Mouse (Mus musculus) CH12.LX (cell line): ENCODE measurements around the gene Ryk. TPM values are rescaled to one million over a fixed set of nuclear protein-coding genes. Genes with fewer than 3 reads are reported as not detected.

Experiments used
- DNase-seq: peaks from one replicate; pipeline ENCODE4 v3.0.0-alpha.2; 2013; ENCODE audit errors: extremely low read depth
- H3K27ac ChIP-seq: 2 replicates; pipeline ENCODE4 v1.5.1; 2012; ENCODE audit warnings: low read depth, mild to moderate bottlenecking, control low read depth, moderate library complexity; ENCODE audit not compliant: insufficient read depth
- H3K27me3 ChIP-seq: replicated peaks from 2 replicates; pipeline ENCODE3; 2012; ENCODE audit warnings: inconsistent platforms
- H3K36me3 ChIP-seq, 2 experiments: replicated peaks in 1 of 2; 2 replicates each; pipeline versions ENCODE3 to v1.6.1; 2012; ENCODE audit warnings: inconsistent platforms in 1 of 2, low read length in 1 of 2, mild to moderate bottlenecking in 1 of 2, mixed read lengths in 1 of 2, moderate library complexity in 1 of 2; ENCODE audit not compliant: control insufficient read depth in 1 of 2, insufficient read depth in 1 of 2
- H3K4me1 ChIP-seq, 2 experiments: 2 replicates each; pipeline ENCODE4 v1.6.1; 2012; ENCODE audit warnings: inconsistent platforms in 1 of 2, moderate library complexity in 1 of 2; ENCODE audit not compliant: insufficient read depth in 2 of 2, control insufficient read depth in 1 of 2
- H3K4me2 ChIP-seq: 2 replicates; pipeline ENCODE4 v1.6.1; 2012; ENCODE audit warnings: low read depth, mild to moderate bottlenecking, control low read depth; ENCODE audit not compliant: poor library complexity, insufficient read depth, severe bottlenecking
- H3K4me3 ChIP-seq, 3 experiments: fragments of 150-350 bp in 1 of 3; sonication (generic) in 1 of 3; replicated peaks in 1 of 3; 2 replicates each; pipeline versions ENCODE3 to v1.5.1; 2011 to 2012; ENCODE audit warnings: low read depth in 2 of 3, low read length in 2 of 3, mild to moderate bottlenecking in 2 of 3, moderate library complexity in 2 of 3, control low read depth in 1 of 3, improper control_type of control experiment in 1 of 3, inconsistent platforms in 1 of 3, mixed read lengths in 1 of 3; ENCODE audit not compliant: poor library complexity in 1 of 3
- H3K79me2 ChIP-seq: replicated peaks from 2 replicates; pipeline ENCODE4 v1.6.1; 2012; ENCODE audit warnings: mild to moderate bottlenecking, moderate library complexity; ENCODE audit not compliant: control insufficient read depth, poor library complexity, insufficient read depth, severe bottlenecking; ENCODE audit errors: extremely low read depth
- H3K9ac ChIP-seq: 2 replicates; pipeline ENCODE4 v1.6.1; 2012; ENCODE audit warnings: low read depth, mild to moderate bottlenecking, control low read depth, moderate library complexity; ENCODE audit not compliant: insufficient read depth
- H3K9me3 ChIP-seq: replicated peaks from 2 replicates; pipeline ENCODE3; 2012; ENCODE audit warnings: low read length, inconsistent platforms, mixed read lengths
- CHD1 ChIP-seq: IDR thresholded peaks from 2 replicates; pipeline ENCODE4 v1.6.1; 2012; ENCODE audit warnings: low read depth, low read length, improper control_type of control experiment, inconsistent platforms
- CHD2 ChIP-seq: IDR thresholded peaks from 2 replicates; pipeline ENCODE4 v1.6.1; 2011; ENCODE audit warnings: low read length, improper control_type of control experiment
- CTCF ChIP-seq, 2 experiments: IDR thresholded peaks in 1 of 2; conservative IDR thresholded peaks in 1 of 2; 2 replicates each; pipeline ENCODE4 v1.5.1; 2011 to 2012; ENCODE audit warnings: low read depth in 2 of 2, low read length in 2 of 2, improper control_type of control experiment in 1 of 2, inconsistent platforms in 1 of 2, mild to moderate bottlenecking in 1 of 2, moderate library complexity in 1 of 2
- EP300 ChIP-seq: IDR thresholded peaks from 2 replicates; pipeline ENCODE4 v1.6.1; 2011; ENCODE audit warnings: low read length, improper control_type of control experiment
- GABPA ChIP-seq: IDR thresholded peaks from 2 replicates; pipeline ENCODE4 v1.6.1; 2012; ENCODE audit warnings: low read depth, low read length, improper control_type of control experiment, inconsistent platforms; ENCODE audit not compliant: insufficient replicate concordance
- JUN ChIP-seq: IDR thresholded peaks from 2 replicates; pipeline ENCODE4 v1.6.1; 2011; ENCODE audit warnings: low read depth, mild to moderate bottlenecking, low read length, improper control_type of control experiment, moderate library complexity; ENCODE audit not compliant: insufficient read depth
- JUND ChIP-seq: conservative IDR thresholded peaks from 2 replicates; pipeline ENCODE4 v1.6.1; 2011; ENCODE audit warnings: low read depth, low read length, improper control_type of control experiment
- KAT2A ChIP-seq: IDR thresholded peaks from 2 replicates; pipeline ENCODE4 v1.6.1; 2012; ENCODE audit warnings: low read length, improper control_type of control experiment, inconsistent platforms; ENCODE audit not compliant: insufficient replicate concordance
- MAZ ChIP-seq: IDR thresholded peaks from 2 replicates; pipeline ENCODE4 v1.6.1; 2012; ENCODE audit warnings: low read depth, mild to moderate bottlenecking, inconsistent platforms, low read length, improper control_type of control experiment, moderate library complexity
- MEF2A ChIP-seq: IDR thresholded peaks from 2 replicates; pipeline ENCODE4 v1.6.1; 2014; ENCODE audit warnings: low read depth, mild to moderate bottlenecking, inconsistent platforms, low read length, improper control_type of control experiment, borderline replicate concordance
- MXI1 ChIP-seq: IDR thresholded peaks from 2 replicates; pipeline ENCODE4 v1.6.1; 2011; ENCODE audit warnings: mild to moderate bottlenecking, low read depth, low read length, improper control_type of control experiment
- NELFE ChIP-seq: IDR thresholded peaks from 2 replicates; pipeline ENCODE4 v1.6.1; 2011; ENCODE audit warnings: low read depth, low read length, improper control_type of control experiment
- NRF1 ChIP-seq: IDR thresholded peaks from 2 replicates; pipeline ENCODE4 v1.6.1; 2014; ENCODE audit warnings: low read depth, mild to moderate bottlenecking, inconsistent platforms, low read length, improper control_type of control experiment, moderate library complexity
- POLR2AphosphoS2 ChIP-seq: IDR thresholded peaks from 2 replicates; pipeline ENCODE4 v1.6.1; 2011; ENCODE audit warnings: low read depth, low read length, improper control_type of control experiment
- RCOR1 ChIP-seq: conservative IDR thresholded peaks from 2 replicates; pipeline ENCODE4 v1.6.1; 2012; ENCODE audit warnings: low read depth, mild to moderate bottlenecking, inconsistent platforms, low read length, improper control_type of control experiment
- TBP ChIP-seq: conservative IDR thresholded peaks from 2 replicates; pipeline ENCODE4 v1.6.1; 2011; ENCODE audit warnings: low read depth, low read length, improper control_type of control experiment
- TCF12 ChIP-seq: IDR thresholded peaks from 2 replicates; pipeline ENCODE4 v1.6.1; 2014; ENCODE audit warnings: low read depth, mild to moderate bottlenecking, inconsistent platforms, low read length, improper control_type of control experiment
- UBTF ChIP-seq: IDR thresholded peaks from 2 replicates; pipeline ENCODE4 v1.6.1; 2012; ENCODE audit warnings: low read depth, mild to moderate bottlenecking, inconsistent platforms, low read length, improper control_type of control experiment, moderate library complexity
- USF1 ChIP-seq: IDR thresholded peaks from 2 replicates; pipeline ENCODE4 v1.6.1; 2014; ENCODE audit warnings: low read depth, mild to moderate bottlenecking, inconsistent platforms, low read length, improper control_type of control experiment
- USF2 ChIP-seq: conservative IDR thresholded peaks from 2 replicates; pipeline ENCODE4 v1.6.1; 2011; ENCODE audit warnings: low read depth, low read length, improper control_type of control experiment
- ZC3H11A ChIP-seq: IDR thresholded peaks from 2 replicates; pipeline ENCODE4 v1.6.1; 2012; ENCODE audit warnings: low read depth, mild to moderate bottlenecking, inconsistent platforms, low read length, improper control_type of control experiment
- ZKSCAN1 ChIP-seq: IDR thresholded peaks from 2 replicates; pipeline ENCODE4 v1.6.1; 2012; ENCODE audit warnings: low read depth, inconsistent platforms, low read length, improper control_type of control experiment, borderline replicate concordance
- ZNF384 ChIP-seq: IDR thresholded peaks from 2 replicates; pipeline ENCODE4 v1.6.1; 2012; ENCODE audit warnings: low read depth, low read length, improper control_type of control experiment, inconsistent platforms
- dilution Hi-C: fragments of 300-500 bp; cut with MboI; formaldehyde crosslinking; loops from 2 replicates; pipeline ENCODE4 v1.14.3; 2020; ENCODE audit warnings: low sequenced_read_pairs; ENCODE audit not compliant: extremely low pct_unique_long_range_greater_than_20kb, extremely low pct_ligation_motif_present
- in situ Hi-C: fragments of 300-500 bp; cut with MboI; formaldehyde crosslinking; loops from 3 replicates; pipeline ENCODE4 v1.14.3; 2019; ENCODE audit warnings: low sequenced_read_pairs, low pct_ligation_motif_present, low pct_unique_long_range_greater_than_20kb, mixed read lengths
- polyA plus RNA-seq: library from polyadenylated mRNA; unstranded; fragments of >175 nt; gene quantifications from 2 replicates; pipeline ENCODE4 v1.2.1, GENCODE M21; 2012; ENCODE audit warnings: low read depth; ENCODE audit not compliant: insufficient read length
- total RNA-seq, 2 experiments: library from RNA; depleted of rRNA; stranded (reverse); fragments of 300-350 nt in 1 of 2; fragments of >200 nt in 1 of 2; gene quantifications; 2 replicates each; pipeline ENCODE4 v1.2.3; 2012 to 2014

Ryk gene
- total and polyA plus RNA-seq, 3 experiments, result 12.8 to 27.2 (median 21.4) TPM

- Histone ChIP-seq H3K4me1 (peaks cover 0 to 14% of the 10 kb centered on the region in 2 experiments; a peak in 2 of 4 replicates), H3K79me2 (no peaks in the 10 kb centered on the region; the same call in none of the 2 replicates), H3K27ac (no peak overlapping the region), H3K36me3 (no peaks in the 10 kb centered on the region), H3K27me3 (no peaks in the 10 kb centered on the region), H3K4me3 (no peak overlapping the region), H3K9me3 (no peaks in the 10 kb centered on the region), H3K9ac (no peak overlapping the region), H3K4me2 (no peak overlapping the region)
- no peak for DNase-seq
- in situ Hi-C loops (no loop called here), dilution Hi-C loops (no loop called here)
- no peak for TF ChIP-seq GABPA
- TF ChIP-seq ZC3H11A, result no peak
- no peak for TF ChIP-seq CHD2
- no peak for TF ChIP-seq TBP
- no peak for TF ChIP-seq RCOR1
- TF ChIP-seq MEF2A, result no peak
- no peak for TF ChIP-seq JUND
- TF ChIP-seq USF1, result no peak
- no peak for TF ChIP-seq TCF12
- no peak for TF ChIP-seq NRF1
- TF ChIP-seq NELFE, result no peak
- no peak for TF ChIP-seq EP300
- no peak for TF ChIP-seq POLR2AphosphoS2
- TF ChIP-seq CTCF (conservative IDR thresholded peaks at IDR 0.05 in 1 of 2, IDR thresholded peaks at IDR 0.05 in 1 of 2; ENCODE audit: low read depth in 2 of 2, low read length in 2 of 2), result no peak
- no peak for TF ChIP-seq ZKSCAN1
- TF ChIP-seq JUN, result no peak
- no peak for TF ChIP-seq CHD1
- TF ChIP-seq KAT2A, result no peak
Measured at GRCm38 (mm10) chr9:102840792-102841778, 6.4 kb downstream of the Ryk start.

GRCm38 (mm10) chr9:102841832-102842231, 7.1 kb downstream of the Ryk start:
- H3K27ac ChIP-seq, result no peak overlapping the region
- in situ Hi-C loops, result no loop called here
- no peak overlapping the region for H3K9ac ChIP-seq
- no peak for DNase-seq
- H3K4me3 ChIP-seq, result no peak overlapping the region
- TF ChIP-seq USF1, result no peak
- no peak for TF ChIP-seq UBTF
- TF ChIP-seq RCOR1, result no peak
- TF ChIP-seq NRF1, result no peak
- no peak for TF ChIP-seq USF2
- no peak for TF ChIP-seq TCF12
- no peak for TF ChIP-seq CTCF (conservative IDR thresholded peaks at IDR 0.05 in 1 of 2, IDR thresholded peaks at IDR 0.05 in 1 of 2; ENCODE audit: low read depth in 2 of 2, low read length in 2 of 2)
- no peak for TF ChIP-seq EP300
- no peak for TF ChIP-seq MXI1
- TF ChIP-seq ZNF384, result no peak
- no peak for TF ChIP-seq MAZ
- TF ChIP-seq POLR2AphosphoS2, result no peak
- no peak for TF ChIP-seq ZC3H11A
- no peaks in the 10 kb centered on the region; the same call in none of the 2 replicates for H3K79me2 ChIP-seq
- no peaks in the 10 kb centered on the region for H3K36me3 ChIP-seq
- peaks cover 0 to 16% of the 10 kb centered on the region in 2 experiments; a peak in 2 of 4 replicates for H3K4me1 ChIP-seq
- no peaks in the 10 kb centered on the region for H3K27me3 ChIP-seq
- no peaks in the 10 kb centered on the region for H3K9me3 ChIP-seq
- dilution Hi-C loops, result no loop called here
- no peak overlapping the region for H3K4me2 ChIP-seq
